Mouse (Mus musculus): ENCODE results near the gene Mpst. TPM values are rescaled to one million over a fixed set of nuclear protein-coding genes. Genes with fewer than 3 reads are reported as not detected.

Mpst gene
- polyA plus RNA-seq, 1 experiment from 2014 or later: 5.9 TPM

Other genes with a start within 250 kb of the Mpst start
- gene Ift27, start 232.3 kb upstream of the Mpst start, polyA plus RNA-seq (2015; fragmentation: Nextera tagmentation; extraction: Ambion mirVana): 26.6 and 27.8 TPM in 2 replicates
- gene Pvalb, start 200.0 kb upstream of the Mpst start, polyA plus RNA-seq (2015; fragmentation: Nextera tagmentation; extraction: Ambion mirVana): not detected in 2 replicates
- gene Ncf4, start 161.6 kb upstream of the Mpst start, polyA plus RNA-seq (2015; fragmentation: Nextera tagmentation; extraction: Ambion mirVana): 47.8 and 49.9 TPM in 2 replicates
- 1.3 and 1.9 TPM in 2 replicates for gene Csf2rb2, start 100.7 kb upstream of the Mpst start, polyA plus RNA-seq (2015; fragmentation: Nextera tagmentation; extraction: Ambion mirVana)
- 5.7 and 7.1 TPM in 2 replicates for gene Csf2rb, start 80.7 kb upstream of the Mpst start, polyA plus RNA-seq (2015; fragmentation: Nextera tagmentation; extraction: Ambion mirVana)
- gene Tex33, start 10.5 kb upstream of the Mpst start, polyA plus RNA-seq (2015; fragmentation: Nextera tagmentation; extraction: Ambion mirVana): 0.13 TPM in 1 of 2 replicates, not detected in the other
- 240 and 265 TPM in 2 replicates for gene Tst, start 509 bp upstream of the Mpst start, polyA plus RNA-seq (2015; fragmentation: Nextera tagmentation; extraction: Ambion mirVana)
- gene Kctd17, start 22.1 kb downstream of the Mpst start, polyA plus RNA-seq (2015; fragmentation: Nextera tagmentation; extraction: Ambion mirVana): 3.6 and 4.9 TPM in 2 replicates
- 29.6 and 33.7 TPM in 2 replicates for gene Tmprss6, start 62.2 kb downstream of the Mpst start, polyA plus RNA-seq (2015; fragmentation: Nextera tagmentation; extraction: Ambion mirVana)
- 0.63 and 1.1 TPM in 2 replicates for gene Il2rb, start 88.9 kb downstream of the Mpst start, polyA plus RNA-seq (2015; fragmentation: Nextera tagmentation; extraction: Ambion mirVana)
- gene C1qtnf6, start 125.0 kb downstream of the Mpst start, polyA plus RNA-seq (2015; fragmentation: Nextera tagmentation; extraction: Ambion mirVana): 3.6 and 5.3 TPM in 2 replicates
- 0.02 TPM in 1 of 2 replicates, not detected in the other for gene Sstr3, start 138.3 kb downstream of the Mpst start, polyA plus RNA-seq (2015; fragmentation: Nextera tagmentation; extraction: Ambion mirVana)
- gene Rac2, start 166.4 kb downstream of the Mpst start, polyA plus RNA-seq (2015; fragmentation: Nextera tagmentation; extraction: Ambion mirVana): 108 and 121 TPM in 2 replicates
- 12.5 and 13.5 TPM in 2 replicates for gene Cyth4, start 190.6 kb downstream of the Mpst start, polyA plus RNA-seq (2015; fragmentation: Nextera tagmentation; extraction: Ambion mirVana)